Mouse (Mus musculus): ENCODE results near the gene Rps6kl1.

GRCm38 (mm10) chr12:85104789-85105188 is 46.3 kb downstream of the Rps6kl1 start:
- TF ChIP-seq POLR2A (IDR thresholded peaks at IDR 0.05; ENCODE audit: insufficient read depth, low read depth, low read length) (no peak), CTCF (IDR thresholded peaks at IDR 0.05) (no peak), EP300 (IDR thresholded peaks at IDR 0.05; ENCODE audit: insufficient read depth, low read depth, low read length) (no peak)
